Mouse (Mus musculus) thymus, postnatal 4 days (tissue): ENCODE data around the gene Dab1.

ENCODE experiments used
- DNase-seq: peaks from one replicate; pipeline ENCODE4 v3.0.0; 2021

The Dab1 gene

GRCm38 (mm10) chr4:104547091-104547490 lies 927.9 kb downstream of the Dab1 start:
- DNase-seq = no peak

GRCm38 (mm10) chr4:104548287-104548686 lies 929.1 kb downstream of the Dab1 start:
- no peak for DNase-seq

DNA sequence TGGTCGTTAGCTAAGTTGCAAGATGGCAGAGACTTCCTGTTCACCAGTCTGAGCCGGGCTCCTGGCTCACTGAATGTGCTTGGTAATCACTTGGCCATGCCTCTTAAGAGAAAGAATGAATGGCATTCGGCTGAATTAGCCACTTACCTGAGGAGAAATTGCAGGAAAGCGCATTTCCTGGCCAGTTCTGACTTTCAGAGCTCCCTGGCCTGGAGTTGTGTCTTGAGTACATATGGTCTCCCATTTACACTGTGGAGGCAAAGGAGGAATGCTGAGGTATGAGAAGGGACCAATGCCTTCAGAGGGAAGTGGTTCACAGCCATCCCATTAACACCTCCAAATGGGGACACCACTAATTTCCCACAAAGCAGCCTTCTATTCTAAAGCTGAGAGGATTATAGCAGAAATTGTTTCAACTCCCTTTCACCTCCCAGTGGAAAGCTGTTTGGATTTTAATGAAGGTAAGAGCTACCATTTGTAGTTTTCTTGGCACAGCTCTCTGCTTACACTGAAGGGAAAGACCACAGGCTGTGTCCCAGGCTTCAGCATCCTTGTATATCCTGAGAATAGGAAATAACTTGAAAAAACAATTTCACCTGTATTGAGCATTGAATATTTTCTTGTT lies 931.5 kb downstream of the Dab1 start:
- DNase-seq = no peak

DNA sequence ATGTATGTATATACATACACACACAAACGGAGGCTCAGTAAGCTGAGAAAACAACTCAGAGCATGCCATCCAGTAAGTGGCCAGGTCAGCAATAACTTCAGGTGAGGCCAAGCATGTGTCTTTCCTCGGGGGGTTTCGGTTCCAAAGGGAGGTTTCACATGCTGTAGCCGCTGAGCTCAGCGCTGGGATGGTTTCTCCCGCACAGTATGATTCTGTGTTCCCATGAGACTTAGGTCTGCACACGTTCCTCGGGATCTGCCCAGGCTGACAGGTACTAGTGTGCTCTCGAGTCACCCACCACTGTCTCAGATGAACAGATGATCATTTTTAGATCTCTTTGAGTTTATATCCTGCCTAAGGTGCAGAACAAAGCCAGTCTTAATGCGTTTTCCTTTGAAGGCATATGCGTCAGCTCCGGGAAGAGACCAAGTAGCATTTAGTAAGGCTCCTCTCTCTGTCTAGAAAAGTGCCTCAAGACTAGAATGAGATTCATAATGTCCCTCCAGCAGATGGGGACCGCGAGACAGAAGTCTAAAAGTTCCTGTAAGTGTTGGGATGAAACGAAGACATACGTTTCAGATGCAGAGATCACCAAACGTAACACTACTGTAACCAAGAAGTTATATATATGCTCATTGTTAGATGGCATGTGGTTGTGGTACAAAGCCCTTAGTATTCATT lies 932.4 kb downstream of the Dab1 start:
- no peak for DNase-seq

- DNase-seq = no peak
Observed at GRCm38 (mm10) chr4:104555408-104555807, 936.2 kb downstream of the Dab1 start.

- DNase-seq = no peak
Observed at GRCm38 (mm10) chr4:104563512-104563911, 944.4 kb downstream of the Dab1 start.

- DNase-seq = no peak
Observed at GRCm38 (mm10) chr4:104570523-104570922, 951.4 kb downstream of the Dab1 start.

- no peak for DNase-seq
Observed at GRCm38 (mm10) chr4:104572440-104572839, 953.3 kb downstream of the Dab1 start.

GRCm38 (mm10) chr4:104573419-104573818 lies 954.3 kb downstream of the Dab1 start:
- DNase-seq = no peak

GRCm38 (mm10) chr4:104578370-104578769 lies 959.2 kb downstream of the Dab1 start:
- no peak for DNase-seq

- no peak for DNase-seq
Observed at GRCm38 (mm10) chr4:104579946-104580544, 960.9 kb downstream of the Dab1 start.

- no peak for DNase-seq
Observed at GRCm38 (mm10) chr4:104582726-104583125, 963.6 kb downstream of the Dab1 start.

DNA sequence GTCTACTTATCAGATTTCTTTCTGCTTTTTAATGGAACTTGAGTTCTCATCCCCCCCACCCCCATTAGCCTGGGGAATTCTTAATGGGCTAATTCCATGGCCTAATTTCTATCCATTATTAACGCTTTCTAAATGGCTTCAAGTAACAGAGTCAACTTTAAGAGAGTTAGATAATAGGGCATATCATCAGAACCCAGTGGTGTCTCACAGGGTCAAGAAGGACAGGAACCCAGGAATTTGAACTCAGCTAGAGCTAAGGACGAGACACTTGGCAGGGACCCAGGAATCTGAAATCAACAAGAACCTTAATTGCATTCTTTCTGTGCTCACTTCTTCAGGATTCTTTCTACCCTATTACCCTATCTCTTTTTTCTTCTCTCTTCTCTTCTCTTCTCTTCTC lies 968.7 kb downstream of the Dab1 start:
- no peak for DNase-seq

- no peak for DNase-seq
Observed at GRCm38 (mm10) chr4:104596936-104597335, 977.8 kb downstream of the Dab1 start.

GRCm38 (mm10) chr4:104597490-104598465 lies 978.6 kb downstream of the Dab1 start:
- no peak for DNase-seq

DNA sequence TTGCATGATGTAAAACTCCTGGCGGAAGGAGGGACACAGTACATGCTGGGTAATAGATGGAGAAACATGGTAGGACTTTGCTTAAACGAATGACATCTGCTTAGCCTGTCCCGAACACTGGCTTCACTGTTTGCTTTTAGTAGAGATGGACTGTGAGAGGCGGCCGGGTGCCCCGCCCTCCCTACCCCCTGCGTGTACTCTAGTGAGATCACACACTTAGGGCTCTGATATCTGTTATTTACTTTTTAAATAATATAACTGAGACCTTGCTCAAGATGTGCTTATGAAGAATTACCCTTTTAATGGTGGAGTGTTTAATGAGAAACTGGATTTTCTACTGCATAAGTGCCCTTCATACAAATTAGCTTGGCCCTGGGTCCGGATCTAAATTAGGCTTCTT lies 983.6 kb downstream of the Dab1 start:
- no peak for DNase-seq

DNA sequence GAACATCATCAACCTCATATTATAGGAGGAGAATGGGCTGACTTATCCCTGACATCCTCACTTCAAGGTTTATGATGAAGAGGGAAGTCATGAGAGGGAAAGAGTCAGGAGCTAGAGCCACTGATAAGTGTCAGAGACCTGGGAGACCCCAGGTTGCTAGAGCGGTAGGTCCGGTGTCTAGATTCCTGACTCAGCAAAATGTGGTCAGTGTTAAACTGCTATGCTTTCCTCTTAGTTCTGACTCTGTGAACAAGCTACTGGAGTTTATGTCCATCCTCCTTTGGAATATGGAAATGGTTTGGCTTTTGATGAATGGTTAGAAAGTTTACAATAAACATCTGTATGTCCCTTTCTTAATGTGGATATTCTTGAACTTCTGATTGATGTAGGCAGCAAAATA lies 985.1 kb downstream of the Dab1 start:
- DNase-seq = no peak

DNA sequence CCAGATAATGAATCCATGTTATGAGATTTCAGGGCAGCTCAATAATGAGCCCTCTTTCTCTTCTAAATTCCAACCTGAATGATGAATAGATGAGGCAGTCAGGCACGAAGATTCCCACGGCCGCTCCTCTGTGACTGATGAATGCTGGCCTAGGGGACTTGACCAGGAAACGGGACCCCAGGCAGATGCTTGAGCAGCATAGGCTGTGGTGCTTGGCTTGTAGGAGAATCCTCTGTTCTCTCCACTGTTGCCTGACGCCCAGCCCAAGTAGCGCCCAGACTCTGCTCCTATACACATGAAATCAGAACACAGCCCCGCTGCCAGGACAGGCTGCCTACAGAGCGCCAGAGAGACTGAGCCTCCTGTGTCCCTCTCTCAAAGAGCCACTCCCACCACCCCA lies 987.7 kb downstream of the Dab1 start:
- DNase-seq = no peak

- no peak for DNase-seq
Observed at GRCm38 (mm10) chr4:104607636-104608035, 988.5 kb downstream of the Dab1 start.

DNA sequence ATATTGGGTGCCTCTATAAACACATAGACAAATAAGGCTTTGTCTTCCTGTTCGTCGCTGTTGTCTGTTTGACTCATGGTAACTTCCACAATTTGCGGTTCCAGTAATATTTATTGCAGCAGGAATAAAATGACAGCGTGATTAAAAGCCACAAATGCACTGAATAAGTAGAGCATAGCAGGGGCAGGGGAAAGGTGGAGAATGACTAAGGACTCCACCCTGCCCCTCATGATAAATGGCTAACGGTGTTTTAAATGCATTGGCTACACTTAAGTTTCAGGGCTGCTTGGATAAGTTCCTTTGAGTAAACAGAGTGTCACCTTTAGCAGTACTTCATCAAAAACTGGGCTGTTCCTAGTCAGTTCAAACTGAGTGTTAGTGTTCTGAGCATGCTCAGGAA lies 1000.3 kb downstream of the Dab1 start:
- DNase-seq = no peak

DNA sequence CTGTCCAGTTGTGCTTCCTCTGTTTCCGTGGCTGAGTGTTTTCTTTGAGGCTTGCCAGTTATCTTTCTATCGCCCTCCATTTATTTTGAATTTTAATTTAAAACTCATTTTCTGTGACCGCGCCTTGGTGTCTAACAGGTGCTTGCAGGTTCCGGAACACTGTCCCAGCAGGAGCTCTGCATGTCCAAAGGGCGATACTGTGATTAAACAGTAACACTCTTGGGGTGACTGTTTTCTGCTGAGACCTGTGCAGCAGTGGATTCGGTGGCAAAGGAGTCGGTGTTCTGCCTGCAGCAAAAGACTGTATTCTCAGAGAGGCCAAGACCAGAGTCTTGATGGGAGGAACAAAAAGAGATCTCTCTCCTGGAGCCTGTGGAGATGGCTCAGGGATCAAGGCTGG lies 1006.2 kb downstream of the Dab1 start:
- no peak for DNase-seq

- DNase-seq = no peak
Observed at GRCm38 (mm10) chr4:104628708-104629107, 1009.5 kb downstream of the Dab1 start.

DNA sequence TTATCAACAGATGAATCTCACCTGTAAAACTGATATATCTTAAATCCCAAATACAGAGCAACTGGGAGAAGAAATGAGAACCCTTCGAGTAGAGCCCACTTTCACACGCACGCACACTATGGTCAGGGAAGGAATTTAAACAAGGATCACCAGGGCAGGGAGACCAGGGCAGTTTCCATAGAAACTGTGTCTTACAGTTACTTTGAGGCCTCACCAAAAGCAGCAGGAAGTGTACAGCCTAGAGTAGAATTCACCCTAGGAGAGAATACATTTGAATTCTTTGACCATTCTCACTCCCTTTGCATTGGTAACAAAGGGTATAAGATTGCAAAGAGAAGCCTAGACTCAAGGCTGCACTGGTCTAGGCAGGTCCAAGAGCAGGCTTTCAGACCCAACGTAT lies 1017.9 kb downstream of the Dab1 start:
- DNase-seq = no peak
